Mouse (Mus musculus): Measurements from ENCODE around the gene Ttll7.

Gene Ttll7

GRCm38 (mm10) chr3:146999148-146999547 lies 147.0 kb downstream of the Ttll7 start:
- no peak for DNase-seq

- no peak for DNase-seq
Observed at GRCm38 (mm10) chr3:147000963-147001362, 148.8 kb downstream of the Ttll7 start.

- no peak for DNase-seq
Observed at GRCm38 (mm10) chr3:147001557-147001956, 149.4 kb downstream of the Ttll7 start.

- no peak for DNase-seq
Observed at GRCm38 (mm10) chr3:147016506-147016905, 164.3 kb downstream of the Ttll7 start.

GRCm38 (mm10) chr3:147019506-147019905 lies 167.3 kb downstream of the Ttll7 start:
- no peak for DNase-seq

GRCm38 (mm10) chr3:147026248-147026647 lies 174.1 kb downstream of the Ttll7 start:
- DNase-seq: no peak

GRCm38 (mm10) chr3:147028382-147028781 lies 176.2 kb downstream of the Ttll7 start:
- no peak for DNase-seq

GRCm38 (mm10) chr3:147029718-147030117 lies 177.6 kb downstream of the Ttll7 start:
- no peak for DNase-seq

GRCm38 (mm10) chr3:147030266-147030880 lies 178.2 kb downstream of the Ttll7 start:
- no peak for DNase-seq
